Mouse (Mus musculus): ENCODE data around the gene Lpin3. TPM values are rescaled to one million over a fixed set of nuclear protein-coding genes. Genes with fewer than 3 reads are reported as not detected.

Gene Lpin3
- total and polyA plus RNA-seq, 3 experiments = 4.6 to 7.2 (median 5.4) TPM

- no peaks in the 10 kb centered on the region for H3K4me1 ChIP-seq (ENCODE audit: control insufficient read depth, insufficient read depth, low read length)
- no peaks in the 10 kb centered on the region for H3K79me2 ChIP-seq (replicated peaks; ENCODE audit: control insufficient read depth, insufficient read depth, low read length)
- peaks cover 8% of the 10 kb centered on the region for H3K27me3 ChIP-seq (ENCODE audit: control insufficient read depth, insufficient read depth, low read length)
- no peak overlapping the region for H3K9ac ChIP-seq (ENCODE audit: low read depth, low read length)
- no peak for DNase-seq
- H3K4me3 ChIP-seq = no peak overlapping the region
- no peak overlapping the region for H3K27ac ChIP-seq
- 47% methylated on average over 13 of the region's 13 CpGs for WGBS
- TF ChIP-seq POLR2A (IDR thresholded peaks at IDR 0.05; ENCODE audit: insufficient read depth, low read depth, low read length) = no peak
- no peak for TF ChIP-seq EP300 (IDR thresholded peaks at IDR 0.05; ENCODE audit: insufficient read depth, low read depth, low read length)
- no peak for TF ChIP-seq CTCF (IDR thresholded peaks at IDR 0.05)
- H3K36me3 ChIP-seq (ENCODE audit: control insufficient read depth, insufficient read depth, low read length) = no peaks in the 10 kb centered on the region
- intact Hi-C loops (cut with DNase I) = no loop called here
These were observed 35.5 kb downstream of the Lpin3 start for GRCm38 (mm10) chr2:160915821-160916610.

GRCm38 (mm10) chr2:160916714-160917113 lies 36.2 kb downstream of the Lpin3 start:
- Histone ChIP-seq H3K36me3 (ENCODE audit: control insufficient read depth, insufficient read depth, low read length) (no peaks in the 10 kb centered on the region), H3K27me3 (ENCODE audit: control insufficient read depth, insufficient read depth, low read length) (peaks cover 3% of the 10 kb centered on the region), H3K4me1 (ENCODE audit: control insufficient read depth, insufficient read depth, low read length) (no peaks in the 10 kb centered on the region), H3K79me2 (replicated peaks; ENCODE audit: control insufficient read depth, insufficient read depth, low read length) (no peaks in the 10 kb centered on the region), H3K4me3 (no peak overlapping the region), H3K9ac (ENCODE audit: low read depth, low read length) (no peak overlapping the region), H3K27ac (no peak overlapping the region)
- WGBS = 86% methylated on average over 8 of the region's 8 CpGs
- TF ChIP-seq POLR2A (IDR thresholded peaks at IDR 0.05; ENCODE audit: insufficient read depth, low read depth, low read length) (no peak), CTCF (IDR thresholded peaks at IDR 0.05) (no peak), EP300 (IDR thresholded peaks at IDR 0.05; ENCODE audit: insufficient read depth, low read depth, low read length) (no peak)
- intact Hi-C loops (cut with DNase I) = no loop called here
- no peak for DNase-seq

- TF ChIP-seq CTCF (IDR thresholded peaks at IDR 0.05) (no peak), EP300 (IDR thresholded peaks at IDR 0.05; ENCODE audit: insufficient read depth, low read depth, low read length) (no peak), POLR2A (IDR thresholded peaks at IDR 0.05; ENCODE audit: insufficient read depth, low read depth, low read length) (no peak)
- H3K36me3 ChIP-seq (ENCODE audit: control insufficient read depth, insufficient read depth, low read length) = no peaks in the 10 kb centered on the region
- no peak overlapping the region for H3K4me3 ChIP-seq
- H3K27ac ChIP-seq = no peak overlapping the region
- intact Hi-C loops (cut with DNase I) = no loop called here
- 71% methylated on average over 3 of the region's 3 CpGs for WGBS
- DNase-seq = no peak
- H3K27me3 ChIP-seq (ENCODE audit: control insufficient read depth, insufficient read depth, low read length) = no peaks in the 10 kb centered on the region
- H3K4me1 ChIP-seq (ENCODE audit: control insufficient read depth, insufficient read depth, low read length) = no peaks in the 10 kb centered on the region
- no peaks in the 10 kb centered on the region for H3K79me2 ChIP-seq (replicated peaks; ENCODE audit: control insufficient read depth, insufficient read depth, low read length)
- no peak overlapping the region for H3K9ac ChIP-seq (ENCODE audit: low read depth, low read length)
These were observed 36.8 kb downstream of the Lpin3 start for GRCm38 (mm10) chr2:160917313-160917712.

- H3K27ac ChIP-seq = no peak overlapping the region
- intact Hi-C loops (cut with DNase I) = no loop called here
- no peak overlapping the region for H3K4me3 ChIP-seq
- 77% methylated on average over 8 of the region's 8 CpGs for WGBS
- no peaks in the 10 kb centered on the region for H3K79me2 ChIP-seq (replicated peaks; ENCODE audit: control insufficient read depth, insufficient read depth, low read length)
- TF ChIP-seq POLR2A (IDR thresholded peaks at IDR 0.05; ENCODE audit: insufficient read depth, low read depth, low read length) (no peak), CTCF (IDR thresholded peaks at IDR 0.05) (no peak), EP300 (IDR thresholded peaks at IDR 0.05; ENCODE audit: insufficient read depth, low read depth, low read length) (no peak)
- H3K9ac ChIP-seq (ENCODE audit: low read depth, low read length) = no peak overlapping the region
- no peaks in the 10 kb centered on the region for H3K27me3 ChIP-seq (ENCODE audit: control insufficient read depth, insufficient read depth, low read length)
- DNase-seq = no peak
- H3K4me1 ChIP-seq (ENCODE audit: control insufficient read depth, insufficient read depth, low read length) = no peaks in the 10 kb centered on the region
- H3K36me3 ChIP-seq (ENCODE audit: control insufficient read depth, insufficient read depth, low read length) = no peaks in the 10 kb centered on the region
These were observed 37.9 kb downstream of the Lpin3 start for GRCm38 (mm10) chr2:160918154-160918929.

- no peaks in the 10 kb centered on the region for H3K79me2 ChIP-seq (replicated peaks; ENCODE audit: control insufficient read depth, insufficient read depth, low read length)
- intact Hi-C loops (cut with DNase I) = no loop called here
- H3K27ac ChIP-seq = no peak overlapping the region
- H3K36me3 ChIP-seq (ENCODE audit: control insufficient read depth, insufficient read depth, low read length) = no peaks in the 10 kb centered on the region
- no peak overlapping the region for H3K4me3 ChIP-seq
- no peaks in the 10 kb centered on the region for H3K4me1 ChIP-seq (ENCODE audit: control insufficient read depth, insufficient read depth, low read length)
- H3K9ac ChIP-seq (ENCODE audit: low read depth, low read length) = no peak overlapping the region
- H3K27me3 ChIP-seq (ENCODE audit: control insufficient read depth, insufficient read depth, low read length) = no peaks in the 10 kb centered on the region
- 91% methylated on average over 2 of the region's 2 CpGs for WGBS
- no peak for DNase-seq
- no peak for TF ChIP-seq EP300 (IDR thresholded peaks at IDR 0.05; ENCODE audit: insufficient read depth, low read depth, low read length)
- TF ChIP-seq CTCF (IDR thresholded peaks at IDR 0.05) = no peak
- no peak for TF ChIP-seq POLR2A (IDR thresholded peaks at IDR 0.05; ENCODE audit: insufficient read depth, low read depth, low read length)
These were observed 38.4 kb downstream of the Lpin3 start for GRCm38 (mm10) chr2:160918930-160919215.

- 80% methylated on average over 7 of the region's 7 CpGs for WGBS
- Histone ChIP-seq H3K4me3 (no peak overlapping the region), H3K27me3 (ENCODE audit: control insufficient read depth, insufficient read depth, low read length) (no peaks in the 10 kb centered on the region), H3K9ac (ENCODE audit: low read depth, low read length) (no peak overlapping the region), H3K79me2 (replicated peaks; ENCODE audit: control insufficient read depth, insufficient read depth, low read length) (no peaks in the 10 kb centered on the region), H3K36me3 (ENCODE audit: control insufficient read depth, insufficient read depth, low read length) (no peaks in the 10 kb centered on the region), H3K27ac (no peak overlapping the region), H3K4me1 (ENCODE audit: control insufficient read depth, insufficient read depth, low read length) (no peaks in the 10 kb centered on the region)
- no peak for DNase-seq
- TF ChIP-seq EP300 (IDR thresholded peaks at IDR 0.05; ENCODE audit: insufficient read depth, low read depth, low read length) = no peak
- no peak for TF ChIP-seq CTCF (IDR thresholded peaks at IDR 0.05)
- TF ChIP-seq POLR2A (IDR thresholded peaks at IDR 0.05; ENCODE audit: insufficient read depth, low read depth, low read length) = no peak
- intact Hi-C loops (cut with DNase I) = no loop called here
These were observed 40.8 kb downstream of the Lpin3 start for GRCm38 (mm10) chr2:160921285-160921684.

All from heart, adult 2 months (tissue).